Mouse (Mus musculus): ENCODE results near the gene Slc10a2.
"Not testable (repeated sequence)": the region's sequence is repeated elsewhere in the genome, so short reads cannot be mapped to it uniquely, and the experiment has no call there.

Gene Slc10a2

DNA sequence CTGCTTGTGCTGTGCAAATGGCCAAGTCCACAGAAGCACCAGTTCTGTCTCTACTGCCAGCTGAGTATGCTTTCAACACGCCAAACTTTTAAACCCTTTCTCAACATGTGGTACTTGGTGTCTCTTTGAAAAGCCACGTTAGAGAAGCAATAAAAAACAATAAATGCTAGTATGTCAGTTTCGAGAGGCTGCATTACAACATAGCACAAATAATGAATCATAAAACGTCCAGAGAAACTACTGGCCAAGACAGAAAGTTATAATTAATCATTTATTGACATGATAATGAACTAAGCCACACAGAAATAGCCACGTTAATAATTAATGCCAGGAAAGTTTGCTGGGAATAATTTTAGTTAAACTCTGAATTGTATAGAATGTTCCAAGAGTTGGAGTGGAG, at the start of gene Slc10a2:
TSS of gene Slc10a2 (minus strand) at position 166 of the 400 bp plus-strand sequence.
- no peak for DNase-seq (ENCODE audit: low read depth, low spot score)

DNA sequence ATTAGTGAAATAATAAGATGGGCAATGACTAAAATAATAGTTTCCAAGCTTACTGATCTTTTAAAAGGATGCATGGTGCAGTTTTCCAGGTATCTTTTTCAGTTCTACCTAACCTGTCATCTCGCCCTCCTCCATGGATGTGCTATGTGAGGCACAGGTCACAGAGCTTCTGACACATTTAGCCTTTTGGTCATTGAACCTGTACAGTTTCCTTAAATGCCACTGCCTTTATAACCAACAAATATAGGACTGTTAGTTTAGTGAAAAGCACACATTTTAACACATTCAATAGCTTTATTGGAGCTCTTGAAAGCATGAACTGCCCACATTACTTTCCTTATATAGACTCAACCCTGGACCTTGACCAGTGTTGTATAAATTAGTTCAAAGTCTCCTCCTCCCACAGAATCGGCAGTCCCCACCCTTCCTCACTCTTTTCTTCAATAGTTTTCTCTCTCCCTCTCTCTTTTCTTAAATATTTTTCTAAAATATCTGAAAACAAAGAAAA, 24.2 kb upstream of the Slc10a2 start:
- DNase-seq (ENCODE audit: low read depth, low spot score): no peak

DNA sequence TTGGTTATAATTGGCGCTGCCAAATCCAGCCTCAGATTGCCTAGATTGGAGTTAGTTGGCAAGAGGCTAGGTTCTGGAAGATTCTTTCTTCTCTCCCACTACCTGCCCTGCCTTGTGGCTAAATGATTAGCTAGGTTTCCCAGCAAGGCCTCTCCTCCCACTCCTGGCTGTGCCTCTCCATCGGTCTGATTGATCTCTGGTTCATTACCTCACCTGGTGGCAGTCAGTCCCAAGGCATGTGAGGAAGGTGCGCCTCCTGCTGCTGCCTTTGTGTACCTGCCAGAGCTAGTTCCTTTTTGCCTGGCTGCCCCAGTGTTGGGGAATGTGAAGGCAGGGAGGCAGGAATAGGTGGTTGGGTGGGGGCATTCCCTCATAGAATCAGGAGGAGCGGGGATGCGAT, 1.7 kb upstream of the Slc10a2 start:
- no peak for DNase-seq (ENCODE audit: low read depth, low spot score)

DNA sequence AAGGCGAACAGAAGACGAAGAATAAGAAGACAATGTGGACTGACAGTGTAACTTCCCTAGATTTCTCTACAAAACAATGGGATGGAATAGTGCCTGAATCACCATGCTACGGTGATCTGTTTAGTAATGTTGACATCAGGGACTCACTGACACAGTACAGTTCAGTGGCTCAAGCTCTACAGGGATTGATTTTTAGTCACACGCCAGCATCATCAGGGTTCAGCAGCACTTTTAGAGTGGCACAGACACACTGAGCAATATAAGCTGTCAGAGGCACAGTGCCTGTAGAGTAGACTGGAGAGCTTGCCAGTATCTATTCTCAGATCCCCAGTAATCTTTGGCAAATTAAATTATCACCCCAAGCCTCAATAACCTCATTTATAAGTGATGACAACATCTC, 9.8 kb downstream of the Slc10a2 start:
- no peak for DNase-seq (ENCODE audit: low read depth, low spot score)

DNA sequence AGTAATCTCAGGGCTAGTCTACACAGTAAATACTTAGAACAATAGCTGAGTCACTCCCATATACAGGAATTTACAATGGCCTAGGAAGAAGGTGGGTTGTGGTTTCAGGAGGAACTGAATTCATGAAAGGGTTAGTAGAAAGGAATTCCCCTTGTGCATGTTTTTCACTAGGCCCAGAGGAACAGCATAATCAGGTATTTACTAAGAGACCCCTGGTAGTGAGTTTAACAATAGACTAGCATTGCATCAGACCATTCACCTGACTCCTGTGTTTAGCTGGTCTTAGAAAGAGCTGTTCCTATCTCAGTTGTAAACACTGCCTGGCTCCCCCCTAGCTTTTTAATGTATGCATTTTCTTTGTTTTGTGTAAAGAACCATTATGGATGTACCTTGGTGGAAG, 11.2 kb downstream of the Slc10a2 start:
- not testable (repeated sequence) for DNase-seq (ENCODE audit: low read depth, low spot score)

DNA sequence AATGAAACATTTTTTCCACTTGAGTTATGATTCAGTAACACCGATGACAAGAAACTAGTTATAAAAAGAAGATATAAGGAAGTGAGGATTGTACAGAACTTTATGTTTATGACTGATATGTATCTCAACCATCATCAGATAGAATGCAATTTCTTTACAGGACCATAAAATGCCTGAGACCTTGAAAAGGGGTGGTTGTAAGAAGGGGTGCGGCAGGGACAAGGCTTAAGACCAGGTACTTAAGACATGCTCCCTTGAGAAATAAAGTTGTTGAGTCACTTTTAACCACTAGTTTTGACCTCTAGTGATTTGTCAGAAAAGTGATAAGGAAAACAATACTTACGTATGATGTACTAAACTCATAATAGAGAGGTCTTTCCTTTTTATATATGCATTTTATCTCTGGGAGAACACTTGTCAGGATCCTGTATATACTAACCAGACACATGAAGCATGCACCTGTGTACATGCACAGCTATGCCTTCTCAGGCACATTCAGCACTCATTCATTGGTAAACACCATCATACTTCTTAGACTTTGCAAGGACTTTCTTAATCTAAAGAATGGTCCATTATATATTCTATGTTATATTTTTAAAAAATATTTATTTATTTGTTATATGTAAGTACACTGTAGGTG, 31.4 kb downstream of the Slc10a2 start:
- DNase-seq (ENCODE audit: low read depth, low spot score): no peak

DNA sequence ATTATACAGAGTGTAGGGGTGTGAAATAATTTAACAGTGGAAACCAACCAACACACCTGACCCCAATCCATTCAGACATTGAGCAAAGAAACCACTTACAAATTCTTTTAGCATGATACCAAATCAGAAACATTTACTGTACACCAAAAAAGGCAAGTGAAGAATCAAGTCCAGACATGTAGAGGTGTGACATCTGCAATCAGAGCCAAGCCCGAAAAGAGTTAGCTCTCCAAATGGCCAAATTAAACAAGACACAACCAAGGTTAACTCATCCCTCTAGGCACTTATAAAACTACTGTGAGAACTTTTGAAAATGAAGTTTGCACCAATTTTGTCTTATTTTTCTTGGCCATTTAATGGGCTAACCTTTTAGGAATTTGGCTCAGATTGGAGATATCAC, 46.3 kb downstream of the Slc10a2 start:
- no peak for DNase-seq (ENCODE audit: low read depth, low spot score)

DNA sequence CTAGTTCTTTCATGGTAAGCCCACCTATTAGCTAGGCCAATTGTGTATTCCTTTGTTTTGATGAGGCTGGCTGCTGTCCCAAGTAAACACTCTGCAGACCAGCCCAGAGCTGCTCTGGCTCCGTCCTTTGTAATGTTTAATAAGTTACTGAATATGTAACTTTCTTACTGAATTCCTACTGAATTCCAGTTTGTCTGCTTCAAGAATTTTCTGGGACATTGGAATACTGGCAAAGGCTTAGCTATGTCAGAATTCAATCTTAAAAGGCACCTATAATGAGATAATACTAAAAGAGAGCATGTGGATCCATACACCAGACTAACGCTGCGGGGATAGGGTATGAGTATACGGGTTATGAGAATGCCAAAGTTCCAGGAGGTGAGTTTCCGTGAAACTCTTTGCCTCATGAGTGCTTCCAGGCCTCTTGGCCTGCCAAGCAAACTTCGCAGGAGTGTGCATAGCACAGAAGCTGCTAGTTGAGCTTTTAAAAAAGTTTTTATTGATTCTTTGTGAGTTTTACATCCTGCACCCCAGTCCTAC, 60.7 kb downstream of the Slc10a2 start:
- DNase-seq (ENCODE audit: low read depth, low spot score): not testable (repeated sequence)

DNA sequence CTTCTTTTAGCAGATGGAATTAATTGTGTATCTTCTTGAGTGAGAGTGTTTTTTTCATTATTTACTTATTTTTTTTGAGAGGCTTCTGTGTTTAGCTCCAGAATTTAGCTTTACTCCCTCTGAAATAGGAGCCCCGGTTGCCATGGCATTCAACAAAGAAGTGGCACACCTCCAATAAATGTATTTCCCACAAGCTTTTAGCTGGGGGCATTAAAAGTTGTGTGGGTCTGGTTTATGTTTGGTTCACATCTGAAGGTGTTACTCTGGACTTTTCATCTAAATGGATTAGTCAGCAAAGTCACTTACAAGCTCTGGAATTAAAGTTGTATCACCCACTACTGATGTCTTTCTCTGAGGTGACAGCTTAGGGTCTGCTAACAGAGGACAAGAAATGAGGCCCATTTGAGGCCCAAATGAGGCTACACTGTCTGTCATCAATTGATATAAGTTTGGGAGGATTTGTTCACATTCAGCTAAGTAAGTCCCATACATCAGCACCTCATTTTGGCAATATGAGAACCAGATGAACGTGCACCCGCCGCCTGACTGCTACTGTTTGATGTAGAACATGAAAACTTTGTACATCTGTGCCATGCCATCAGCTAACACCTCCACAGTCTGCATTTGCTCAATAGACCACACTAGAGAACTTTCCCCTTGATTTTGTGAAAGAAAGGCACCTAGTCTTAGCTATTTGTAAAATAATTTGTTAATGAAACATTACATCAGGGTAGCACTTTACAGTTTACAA, 66.2 kb downstream of the Slc10a2 start:
- no peak for DNase-seq (ENCODE audit: low read depth, low spot score)

All from retina, postnatal 7 days (tissue).